Mouse (Mus musculus) forebrain, embryonic 12.5 days (tissue): ENCODE results near the gene Clcnkb. TPM values are rescaled to one million over a fixed set of nuclear protein-coding genes. Genes with fewer than 3 reads are reported as not detected.
A peak's percentile ranks its signal among the peaks of the same experiment; 100 is the strongest.

ENCODE experiments used
- ATAC-seq: fragments of 200-750 bp; cut with Nextera tagmentation; 2 replicates; pipeline ENCODE4 v1.8.0; 2017; ENCODE audit warnings: moderate TSS enrichment; ENCODE audit not compliant: low FRiP score
- H3K27ac ChIP-seq: fragments of 300-500 bp; sonication (generic); 2 replicates; pipeline ENCODE4 v1.5.1; 2016; ENCODE audit warnings: mild to moderate bottlenecking
- H3K27me3 ChIP-seq: fragments of 300-500 bp; sonication (generic); 2 replicates; pipeline ENCODE4 v1.6.1; 2016; ENCODE audit warnings: mild to moderate bottlenecking
- H3K36me3 ChIP-seq: fragments of 300-500 bp; sonication (generic); replicated peaks from 2 replicates; pipeline ENCODE4 v1.6.1; 2016; ENCODE audit warnings: mild to moderate bottlenecking
- H3K4me1 ChIP-seq: fragments of 300-500 bp; sonication (generic); 2 replicates; pipeline ENCODE4 v1.6.1; 2016
- H3K4me2 ChIP-seq: fragments of 300-500 bp; sonication (generic); 2 replicates; pipeline ENCODE4 v1.6.1; 2016; ENCODE audit warnings: mild to moderate bottlenecking, moderate library complexity
- H3K4me3 ChIP-seq: fragments of 300-500 bp; sonication (generic); replicated peaks from 2 replicates; pipeline ENCODE4 v1.5.1; 2016; ENCODE audit warnings: mild to moderate bottlenecking
- H3K9ac ChIP-seq: fragments of 300-500 bp; sonication (generic); 2 replicates; pipeline ENCODE4 v1.6.1; 2016; ENCODE audit warnings: mild to moderate bottlenecking
- H3K9me3 ChIP-seq: fragments of 300-500 bp; sonication (generic); 2 replicates; pipeline ENCODE4 v1.6.1; 2016
- WGBS: fragments of 180-500 bp; shearing (Covaris S2); methylation state at CpG from one replicate; pipeline ENCODE4 v1.1.7; 2016; 5-methylcytosine and 5-hydroxymethylcytosine counted together
- polyA plus RNA-seq: library from polyadenylated mRNA; unstranded; fragments of >200 nt; fragmentation: Nextera tagmentation; extraction: Ambion mirVana; gene quantifications from 2 replicates; pipeline ENCODE4 v1.2.1, GENCODE M21; 2016

Gene Clcnkb
- polyA plus RNA-seq, 1 experiment from 2014 or later, result not detected

- H3K9me3 ChIP-seq, result no peaks in the 10 kb centered on the region
- H3K4me1 ChIP-seq, result no peaks in the 10 kb centered on the region
- ATAC-seq, result no peak
- no peaks in the 10 kb centered on the region for H3K27me3 ChIP-seq
- no peak overlapping the region for H3K4me3 ChIP-seq
- H3K4me2 ChIP-seq, result no peak overlapping the region
- H3K27ac ChIP-seq, result no peak overlapping the region
- WGBS, result 92% methylated on average over 9 of the region's 9 CpGs
- H3K9ac ChIP-seq, result no peak overlapping the region
- H3K36me3 ChIP-seq, result peaks cover 72% of the 10 kb centered on the region
Observed at GRCm38 (mm10) chr4:141451916-141452450, 36.2 kb upstream of the Clcnkb start.

GRCm38 (mm10) chr4:141451251-141451650, 35.4 kb upstream of the Clcnkb start:
- no peak for ATAC-seq

GRCm38 (mm10) chr4:141446211-141446610, 30.4 kb upstream of the Clcnkb start:
- 77% methylated on average over 7 of the region's 7 CpGs for WGBS
- ATAC-seq, result no peak
- Histone ChIP-seq H3K4me3 (peak overlapping the region; percentile 100), H3K4me2 (no peak overlapping the region), H3K4me1 (peaks cover 20% of the 10 kb centered on the region), H3K9ac (no peak overlapping the region), H3K9me3 (no peaks in the 10 kb centered on the region), H3K27ac (no peak overlapping the region), H3K27me3 (no peaks in the 10 kb centered on the region), H3K36me3 (peaks cover 43% of the 10 kb centered on the region)

More at GRCm38 (mm10) chr4:141451251-141451650, 35.4 kb upstream of the Clcnkb start:
- no peak overlapping the region for H3K4me3 ChIP-seq
- peaks cover 76% of the 10 kb centered on the region for H3K36me3 ChIP-seq
- H3K9ac ChIP-seq, result no peak overlapping the region
- no peaks in the 10 kb centered on the region for H3K9me3 ChIP-seq
- H3K27me3 ChIP-seq, result no peaks in the 10 kb centered on the region
- H3K4me2 ChIP-seq, result no peak overlapping the region
- H3K4me1 ChIP-seq, result peaks cover 2% of the 10 kb centered on the region
- WGBS, result 93% methylated on average over 2 of the region's 2 CpGs
- no peak overlapping the region for H3K27ac ChIP-seq

GRCm38 (mm10) chr4:141445328-141445720, 29.5 kb upstream of the Clcnkb start:
- peak overlapping the region; percentile 100 for H3K4me3 ChIP-seq
- WGBS, result 18% methylated on average over 14 of the region's 14 CpGs
- ATAC-seq, result no peak
- no peaks in the 10 kb centered on the region for H3K27me3 ChIP-seq
- H3K9ac ChIP-seq, result peak overlapping the region; percentile 94
- peak overlapping the region; percentile 82 for H3K4me2 ChIP-seq
- H3K36me3 ChIP-seq, result peaks cover 34% of the 10 kb centered on the region
- H3K9me3 ChIP-seq, result no peaks in the 10 kb centered on the region
- H3K4me1 ChIP-seq, result peaks cover 20% of the 10 kb centered on the region
- peak overlapping the region; percentile 85; the same call in 1 of the 2 replicates for H3K27ac ChIP-seq

- Histone ChIP-seq H3K27me3 (no peaks in the 10 kb centered on the region), H3K4me3 (peak within 1 kb of the TSS; percentile 100), H3K27ac (peak within 1 kb of the TSS; percentile 85), H3K9ac (peak within 1 kb of the TSS; percentile 94), H3K9me3 (no peaks in the 10 kb centered on the region), H3K4me1 (peaks cover 20% of the 10 kb centered on the region), H3K36me3 (peaks cover 30% of the 10 kb centered on the region), H3K4me2 (peak within 1 kb of the TSS; percentile 82)
- peak; percentile 91 for ATAC-seq
- WGBS, result under 1% methylated on average over 75 of the region's 102 CpGs
Observed at GRCm38 (mm10) chr4:141444451-141445327, 28.9 kb upstream of the Clcnkb start, which contains the start of gene Zbtb17. Zbtb17 (plus strand) TSS chr4:141444654.

- Histone ChIP-seq H3K36me3 (peaks cover 21% of the 10 kb centered on the region), H3K4me2 (peak overlapping the region; percentile 82), H3K4me1 (peaks cover 20% of the 10 kb centered on the region), H3K9ac (peak overlapping the region; percentile 94; the same call in 1 of the 2 replicates), H3K4me3 (peak overlapping the region; percentile 100), H3K27ac (no peak overlapping the region), H3K27me3 (no peaks in the 10 kb centered on the region), H3K9me3 (no peaks in the 10 kb centered on the region)
- WGBS, result 54% methylated on average over 11 of the region's 11 CpGs
- no peak; the same call in 1 of the 2 replicates for ATAC-seq
Observed at GRCm38 (mm10) chr4:141443641-141444429, 28.0 kb upstream of the Clcnkb start.

- Histone ChIP-seq H3K27ac (no peak overlapping the region), H3K36me3 (no peaks in the 10 kb centered on the region), H3K9ac (no peak overlapping the region), H3K27me3 (no peaks in the 10 kb centered on the region), H3K4me2 (no peak overlapping the region), H3K9me3 (no peaks in the 10 kb centered on the region), H3K4me3 (no peak overlapping the region), H3K4me1 (peaks cover 14% of the 10 kb centered on the region)
- ATAC-seq, result no peak
Observed at GRCm38 (mm10) chr4:141440877-141441276, 25.1 kb upstream of the Clcnkb start.

- Histone ChIP-seq H3K36me3 (no peaks in the 10 kb centered on the region), H3K27me3 (no peaks in the 10 kb centered on the region), H3K9ac (no peak overlapping the region), H3K27ac (no peak overlapping the region), H3K4me1 (peaks cover 6% of the 10 kb centered on the region), H3K4me2 (no peak overlapping the region), H3K4me3 (no peak overlapping the region), H3K9me3 (no peaks in the 10 kb centered on the region)
- no peak for ATAC-seq
- WGBS, result 91% methylated on average over 12 of the region's 12 CpGs
Observed at GRCm38 (mm10) chr4:141439083-141439803, 23.4 kb upstream of the Clcnkb start.

GRCm38 (mm10) chr4:141435974-141436373, 20.2 kb upstream of the Clcnkb start, which contains the start of gene Srarp:
Srarp (minus strand) TSS chr4:141436105.
- no peaks in the 10 kb centered on the region; the same call in 1 of the 2 replicates for H3K27me3 ChIP-seq
- ATAC-seq, result no peak
- no peak within 1 kb of the TSS for H3K4me2 ChIP-seq
- H3K4me3 ChIP-seq, result no peak within 1 kb of the TSS
- no peaks in the 10 kb centered on the region for H3K36me3 ChIP-seq
- H3K4me1 ChIP-seq, result no peaks in the 10 kb centered on the region
- H3K9ac ChIP-seq, result no peak within 1 kb of the TSS
- WGBS, result 85% methylated on average over 1 of the region's 1 CpGs
- H3K27ac ChIP-seq, result no peak within 1 kb of the TSS
- no peaks in the 10 kb centered on the region for H3K9me3 ChIP-seq

GRCm38 (mm10) chr4:141433191-141433590, 17.4 kb upstream of the Clcnkb start:
- H3K27ac ChIP-seq, result no peak overlapping the region
- H3K9me3 ChIP-seq, result no peaks in the 10 kb centered on the region
- no peak for ATAC-seq
- no peaks in the 10 kb centered on the region; the same call in 1 of the 2 replicates for H3K27me3 ChIP-seq
- H3K4me1 ChIP-seq, result no peaks in the 10 kb centered on the region
- no peak overlapping the region for H3K9ac ChIP-seq
- no peaks in the 10 kb centered on the region for H3K36me3 ChIP-seq
- H3K4me3 ChIP-seq, result no peak overlapping the region
- H3K4me2 ChIP-seq, result no peak overlapping the region
- 86% methylated on average over 18 of the region's 18 CpGs for WGBS

- ATAC-seq, result no peak
- 64% methylated on average over 14 of the region's 14 CpGs for WGBS
- H3K4me3 ChIP-seq, result no peak overlapping the region
- H3K9me3 ChIP-seq, result no peaks in the 10 kb centered on the region
- H3K27me3 ChIP-seq, result no peaks in the 10 kb centered on the region; the same call in 1 of the 2 replicates
- no peak overlapping the region for H3K27ac ChIP-seq
- no peak overlapping the region for H3K4me2 ChIP-seq
- H3K4me1 ChIP-seq, result no peaks in the 10 kb centered on the region
- H3K9ac ChIP-seq, result no peak overlapping the region
- no peaks in the 10 kb centered on the region for H3K36me3 ChIP-seq
Observed at GRCm38 (mm10) chr4:141432666-141433065, 16.9 kb upstream of the Clcnkb start.
